Mouse (Mus musculus): ENCODE data around the gene Wdr78. TPM values are rescaled to one million over a fixed set of nuclear protein-coding genes. Genes with fewer than 3 reads are reported as not detected.
A peak's percentile ranks its signal among the peaks of the same experiment; 100 is the strongest.

Gene Wdr78
- total RNA-seq (2014; rRNA removed) = 6.7 and 10.0 TPM in 2 replicates
- polyA plus RNA-seq (2015; fragmentation: Nextera tagmentation; extraction: Ambion mirVana) = 1.6 and 2.9 TPM in 2 replicates

- no peaks in the 10 kb centered on the region for H3K27me3 ChIP-seq (ENCODE audit: insufficient read depth, low read length)
- H3K4me3 ChIP-seq (ENCODE audit: low read depth, low read length) = peak within 1 kb of the TSS; percentile 68
- H3K9ac ChIP-seq = peak within 1 kb of the TSS; percentile 69
- peak within 1 kb of the TSS; percentile 97 for H3K27ac ChIP-seq (ENCODE audit: low read depth, low read length)
- ATAC-seq = peak; percentile 99
- peaks cover 22% of the 10 kb centered on the region for H3K4me1 ChIP-seq (ENCODE audit: insufficient read depth)
- TF ChIP-seq CTCF (IDR thresholded peaks at IDR 0.05; ENCODE audit: low read depth) = no peak; the same call in 1 of the 2 replicates
- peak; percentile 97 for DNase-seq
- H3K36me3 ChIP-seq (ENCODE audit: insufficient read depth) = no peaks in the 10 kb centered on the region
- H3K9me3 ChIP-seq (ENCODE audit: low read length) = no peaks in the 10 kb centered on the region
- peak within 1 kb of the TSS; percentile 68 for H3K4me2 ChIP-seq (ENCODE audit: low read depth)
- 1% methylated on average over 82 of the region's 90 CpGs for WGBS
Observed at GRCm38 (mm10) chr4:103114184-103115111, at the start of gene Wdr78, which contains the start of gene Mier1. Gene Wdr78 (minus strand): TSS chr4:103114555. Gene Mier1 (plus strand): TSS chr4:103114390.

GRCm38 (mm10) chr4:103158781-103159180, 44.4 kb upstream of the Wdr78 start:
- no peaks in the 10 kb centered on the region for H3K4me1 ChIP-seq (ENCODE audit: insufficient read depth)
- no peak overlapping the region for H3K27ac ChIP-seq (ENCODE audit: low read depth, low read length)
- no peaks in the 10 kb centered on the region for H3K9me3 ChIP-seq (ENCODE audit: low read length)
- H3K36me3 ChIP-seq (ENCODE audit: insufficient read depth) = peaks cover 49% of the 10 kb centered on the region
- H3K9ac ChIP-seq = no peak overlapping the region
- H3K27me3 ChIP-seq (ENCODE audit: insufficient read depth, low read length) = no peaks in the 10 kb centered on the region
- no peak for TF ChIP-seq CTCF (IDR thresholded peaks at IDR 0.05; ENCODE audit: low read depth)
- no peak for DNase-seq
- WGBS = 96% methylated on average over 4 of the region's 4 CpGs
- H3K4me3 ChIP-seq (ENCODE audit: low read depth, low read length) = no peak overlapping the region
- H3K4me2 ChIP-seq (ENCODE audit: low read depth) = no peak overlapping the region
- ATAC-seq = no peak

- WGBS = 90% methylated on average over 5 of the region's 5 CpGs
- no peak overlapping the region for H3K9ac ChIP-seq
- peaks cover 49% of the 10 kb centered on the region for H3K36me3 ChIP-seq (ENCODE audit: insufficient read depth)
- H3K4me1 ChIP-seq (ENCODE audit: insufficient read depth) = no peaks in the 10 kb centered on the region
- no peak overlapping the region for H3K4me2 ChIP-seq (ENCODE audit: low read depth)
- no peak overlapping the region for H3K27ac ChIP-seq (ENCODE audit: low read depth, low read length)
- DNase-seq (no peak), ATAC-seq (no peak)
- H3K9me3 ChIP-seq (ENCODE audit: low read length) = no peaks in the 10 kb centered on the region
- H3K4me3 ChIP-seq (ENCODE audit: low read depth, low read length) = no peak overlapping the region
- TF ChIP-seq CTCF (IDR thresholded peaks at IDR 0.05; ENCODE audit: low read depth) = no peak
- no peaks in the 10 kb centered on the region for H3K27me3 ChIP-seq (ENCODE audit: insufficient read depth, low read length)
Observed at GRCm38 (mm10) chr4:103151946-103152345, 37.6 kb upstream of the Wdr78 start.

- no peak overlapping the region for H3K27ac ChIP-seq (ENCODE audit: low read depth, low read length)
- H3K4me3 ChIP-seq (ENCODE audit: low read depth, low read length) = no peak overlapping the region
- TF ChIP-seq CTCF (IDR thresholded peaks at IDR 0.05; ENCODE audit: low read depth) = peak; percentile 87
- no peak overlapping the region for H3K4me2 ChIP-seq (ENCODE audit: low read depth)
- H3K27me3 ChIP-seq (ENCODE audit: insufficient read depth, low read length) = no peaks in the 10 kb centered on the region
- peak; percentile 82 for DNase-seq
- peak; percentile 64 for ATAC-seq
- no peak overlapping the region for H3K9ac ChIP-seq
- no peaks in the 10 kb centered on the region for H3K4me1 ChIP-seq (ENCODE audit: insufficient read depth)
- H3K36me3 ChIP-seq (ENCODE audit: insufficient read depth) = peaks cover 40% of the 10 kb centered on the region
- no peaks in the 10 kb centered on the region for H3K9me3 ChIP-seq (ENCODE audit: low read length)
- WGBS = 25% methylated on average over 5 of the region's 5 CpGs
Observed at GRCm38 (mm10) chr4:103146339-103146738, 32.0 kb upstream of the Wdr78 start.

- H3K36me3 ChIP-seq (ENCODE audit: insufficient read depth) = peaks cover 25% of the 10 kb centered on the region
- no peak overlapping the region for H3K4me3 ChIP-seq (ENCODE audit: low read depth, low read length)
- no peak overlapping the region for H3K27ac ChIP-seq (ENCODE audit: low read depth, low read length)
- TF ChIP-seq CTCF (IDR thresholded peaks at IDR 0.05; ENCODE audit: low read depth) = no peak
- H3K9ac ChIP-seq = no peak overlapping the region
- no peaks in the 10 kb centered on the region for H3K4me1 ChIP-seq (ENCODE audit: insufficient read depth)
- no peaks in the 10 kb centered on the region for H3K9me3 ChIP-seq (ENCODE audit: low read length)
- DNase-seq = no peak
- WGBS = 80% methylated on average over 1 of the region's 1 CpGs
- no peak overlapping the region for H3K4me2 ChIP-seq (ENCODE audit: low read depth)
- H3K27me3 ChIP-seq (ENCODE audit: insufficient read depth, low read length) = no peaks in the 10 kb centered on the region
- no peak for ATAC-seq
Observed at GRCm38 (mm10) chr4:103136946-103137345, 22.6 kb upstream of the Wdr78 start.

GRCm38 (mm10) chr4:103126533-103126932, 12.2 kb upstream of the Wdr78 start:
- H3K4me3 ChIP-seq (ENCODE audit: low read depth, low read length) = no peak overlapping the region
- no peak for TF ChIP-seq CTCF (IDR thresholded peaks at IDR 0.05; ENCODE audit: low read depth)
- no peaks in the 10 kb centered on the region for H3K27me3 ChIP-seq (ENCODE audit: insufficient read depth, low read length)
- H3K36me3 ChIP-seq (ENCODE audit: insufficient read depth) = 0 out of 2 replicates have a peak, but pooled peaks cover 3% of the 10 kb centered on the region
- H3K4me1 ChIP-seq (ENCODE audit: insufficient read depth) = no peaks in the 10 kb centered on the region
- DNase-seq (no peak), ATAC-seq (no peak)
- no peaks in the 10 kb centered on the region for H3K9me3 ChIP-seq (ENCODE audit: low read length)
- H3K9ac ChIP-seq = no peak overlapping the region
- no peak overlapping the region for H3K4me2 ChIP-seq (ENCODE audit: low read depth)
- no peak overlapping the region for H3K27ac ChIP-seq (ENCODE audit: low read depth, low read length)
- WGBS = 84% methylated on average over 4 of the region's 4 CpGs

- no peak for ATAC-seq
- Histone ChIP-seq H3K36me3 (ENCODE audit: insufficient read depth) (no peaks in the 10 kb centered on the region), H3K9ac (no peak overlapping the region)
Observed at GRCm38 (mm10) chr4:103123606-103124005, 9.3 kb upstream of the Wdr78 start.

More at GRCm38 (mm10) chr4:103123606-103124005, 9.3 kb upstream of the Wdr78 start:
- no peak for DNase-seq
- no peak overlapping the region for H3K4me2 ChIP-seq (ENCODE audit: low read depth)
- no peak overlapping the region for H3K4me3 ChIP-seq (ENCODE audit: low read depth, low read length)
- no peak for TF ChIP-seq CTCF (IDR thresholded peaks at IDR 0.05; ENCODE audit: low read depth)
- no peaks in the 10 kb centered on the region for H3K27me3 ChIP-seq (ENCODE audit: insufficient read depth, low read length)
- H3K9me3 ChIP-seq (ENCODE audit: low read length) = no peaks in the 10 kb centered on the region
- 0 out of 2 replicates have a peak, but pooled peaks cover 2% of the 10 kb centered on the region for H3K4me1 ChIP-seq (ENCODE audit: insufficient read depth)
- no peak overlapping the region for H3K27ac ChIP-seq (ENCODE audit: low read depth, low read length)

Measured in forebrain, postnatal 0 days (tissue).